Mouse (Mus musculus) limb, embryonic 15.5 days (tissue): ENCODE results near the gene Cmip. TPM values are rescaled to one million over a fixed set of nuclear protein-coding genes. Genes with fewer than 3 reads are reported as not detected.

Experiments
- ATAC-seq: fragments of 200-750 bp; cut with Nextera tagmentation; 2 replicates; pipeline ENCODE4 v1.8.0; 2017; ENCODE audit warnings: low read depth, moderate TSS enrichment; ENCODE audit not compliant: insufficient number of reproducible peaks, low FRiP score, low TSS enrichment
- H3K27ac ChIP-seq: fragments of 300-500 bp; sonication (generic); 2 replicates; pipeline ENCODE4 v1.5.1; 2015; ENCODE audit warnings: moderate library complexity, mild to moderate bottlenecking, inconsistent platforms
- H3K27me3 ChIP-seq: fragments of 300-500 bp; sonication (generic); 2 replicates; pipeline ENCODE4 v1.6.1; 2015; ENCODE audit warnings: inconsistent platforms
- H3K36me3 ChIP-seq: fragments of 300-500 bp; sonication (generic); 2 replicates; pipeline ENCODE4 v1.6.1; 2015; ENCODE audit warnings: inconsistent platforms
- H3K4me1 ChIP-seq: fragments of 300-500 bp; sonication (generic); 2 replicates; pipeline ENCODE4 v1.6.1; 2015; ENCODE audit warnings: inconsistent platforms
- H3K4me2 ChIP-seq: fragments of 300-500 bp; sonication (generic); 2 replicates; pipeline ENCODE4 v1.6.1; 2015; ENCODE audit warnings: mild to moderate bottlenecking, inconsistent platforms
- H3K4me3 ChIP-seq: fragments of 300-500 bp; sonication (generic); 2 replicates; pipeline ENCODE4 v1.5.1; 2015; ENCODE audit warnings: mild to moderate bottlenecking, inconsistent platforms
- H3K9ac ChIP-seq: fragments of 300-500 bp; sonication (generic); 2 replicates; pipeline ENCODE4 v1.6.1; 2015; ENCODE audit warnings: inconsistent platforms
- H3K9me3 ChIP-seq: fragments of 300-500 bp; sonication (generic); 2 replicates; pipeline ENCODE4 v1.6.1; 2016; ENCODE audit warnings: inconsistent platforms
- WGBS: fragments of 180-500 bp; shearing (Covaris S2); methylation state at CpG from one replicate; pipeline ENCODE4 v1.1.7; 2015; 5-methylcytosine and 5-hydroxymethylcytosine counted together
- polyA plus RNA-seq: library from polyadenylated mRNA; unstranded; fragments of >200 nt; fragmentation: Nextera tagmentation; extraction: Ambion mirVana; gene quantifications from 2 replicates; pipeline ENCODE4 v1.2.1, GENCODE M21; 2015

Gene Cmip
- polyA plus RNA-seq, 1 experiment from 2014 or later: 18.8 TPM

- Histone ChIP-seq H3K9ac (no peak overlapping the region), H3K9me3 (no peaks in the 10 kb centered on the region), H3K36me3 (no peaks in the 10 kb centered on the region), H3K4me2 (no peak overlapping the region), H3K4me3 (no peak overlapping the region), H3K27me3 (no peaks in the 10 kb centered on the region), H3K4me1 (peaks cover 2% of the 10 kb centered on the region; the same call in 1 of the 2 replicates), H3K27ac (no peak overlapping the region)
- WGBS: 76% methylated on average over 1 of the region's 1 CpGs
- ATAC-seq: no peak
These were observed 228.5 kb downstream of the Cmip start for GRCm38 (mm10) chr8:117485316-117485715.

GRCm38 (mm10) chr8:117488246-117489005 lies 231.6 kb downstream of the Cmip start:
- Histone ChIP-seq H3K9me3 (no peaks in the 10 kb centered on the region), H3K4me1 (peaks cover 2% of the 10 kb centered on the region; the same call in 1 of the 2 replicates), H3K4me2 (no peak overlapping the region), H3K36me3 (no peaks in the 10 kb centered on the region), H3K27ac (peak overlapping the region; percentile 11; the same call in 1 of the 2 replicates), H3K4me3 (no peak overlapping the region), H3K27me3 (peaks cover 3% of the 10 kb centered on the region; the same call in 1 of the 2 replicates), H3K9ac (no peak overlapping the region)
- 55% methylated on average over 10 of the region's 10 CpGs for WGBS
- ATAC-seq: peak; percentile 53

DNA sequence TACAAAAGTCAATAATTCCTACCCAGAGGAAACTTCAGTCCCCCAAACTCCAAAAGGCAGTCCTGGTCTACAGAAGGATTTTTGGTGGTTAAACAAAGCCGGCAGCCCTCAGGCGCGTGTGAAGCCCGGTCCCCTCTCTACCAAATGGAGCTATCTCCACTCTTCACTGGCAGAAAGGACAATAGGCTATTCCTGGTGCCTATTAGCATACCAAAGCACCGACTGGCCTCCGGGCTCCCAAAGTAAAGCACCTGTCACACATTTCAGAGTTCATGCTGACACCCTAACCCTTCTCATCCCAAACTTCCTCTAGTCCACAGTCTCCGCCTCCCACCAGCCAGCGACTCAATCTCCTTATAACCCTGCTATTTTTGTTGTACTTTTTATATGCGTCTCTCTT lies 236.7 kb downstream of the Cmip start:
- no peaks in the 10 kb centered on the region for H3K36me3 ChIP-seq
- peaks cover 24% of the 10 kb centered on the region for H3K27me3 ChIP-seq
- peaks cover 11% of the 10 kb centered on the region for H3K4me1 ChIP-seq
- no peak for ATAC-seq
- no peak overlapping the region for H3K27ac ChIP-seq
- no peak overlapping the region for H3K9ac ChIP-seq
- no peak overlapping the region for H3K4me2 ChIP-seq
- H3K4me3 ChIP-seq: no peak overlapping the region
- no peaks in the 10 kb centered on the region for H3K9me3 ChIP-seq
- 18% methylated on average over 9 of the region's 9 CpGs for WGBS

DNA sequence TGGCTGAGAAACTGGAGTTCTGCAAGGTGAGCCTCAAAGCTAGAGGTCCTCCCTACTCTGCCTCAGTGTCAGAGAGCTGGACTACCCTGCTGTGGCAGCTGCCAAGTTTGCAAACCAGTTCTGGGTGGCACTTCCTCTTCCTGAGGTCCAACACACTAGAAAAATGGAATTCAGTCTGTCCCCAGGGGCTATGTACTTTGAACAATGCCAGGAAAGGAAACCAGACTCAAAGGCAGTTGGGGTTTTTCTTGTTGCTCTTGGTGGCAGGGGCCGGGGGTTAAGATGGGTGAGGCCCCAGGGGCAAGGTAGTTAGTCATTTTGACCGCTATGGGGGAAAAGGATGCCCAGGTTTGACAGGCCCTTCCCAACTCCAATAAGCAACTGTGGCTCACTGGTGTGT lies 238.0 kb downstream of the Cmip start:
- Histone ChIP-seq H3K27me3 (peaks cover 32% of the 10 kb centered on the region), H3K4me3 (no peak overlapping the region), H3K4me1 (peaks cover 17% of the 10 kb centered on the region), H3K36me3 (no peaks in the 10 kb centered on the region), H3K27ac (no peak overlapping the region), H3K4me2 (no peak overlapping the region), H3K9ac (no peak overlapping the region), H3K9me3 (no peaks in the 10 kb centered on the region)
- ATAC-seq: no peak
- 69% methylated on average over 2 of the region's 2 CpGs for WGBS

DNA sequence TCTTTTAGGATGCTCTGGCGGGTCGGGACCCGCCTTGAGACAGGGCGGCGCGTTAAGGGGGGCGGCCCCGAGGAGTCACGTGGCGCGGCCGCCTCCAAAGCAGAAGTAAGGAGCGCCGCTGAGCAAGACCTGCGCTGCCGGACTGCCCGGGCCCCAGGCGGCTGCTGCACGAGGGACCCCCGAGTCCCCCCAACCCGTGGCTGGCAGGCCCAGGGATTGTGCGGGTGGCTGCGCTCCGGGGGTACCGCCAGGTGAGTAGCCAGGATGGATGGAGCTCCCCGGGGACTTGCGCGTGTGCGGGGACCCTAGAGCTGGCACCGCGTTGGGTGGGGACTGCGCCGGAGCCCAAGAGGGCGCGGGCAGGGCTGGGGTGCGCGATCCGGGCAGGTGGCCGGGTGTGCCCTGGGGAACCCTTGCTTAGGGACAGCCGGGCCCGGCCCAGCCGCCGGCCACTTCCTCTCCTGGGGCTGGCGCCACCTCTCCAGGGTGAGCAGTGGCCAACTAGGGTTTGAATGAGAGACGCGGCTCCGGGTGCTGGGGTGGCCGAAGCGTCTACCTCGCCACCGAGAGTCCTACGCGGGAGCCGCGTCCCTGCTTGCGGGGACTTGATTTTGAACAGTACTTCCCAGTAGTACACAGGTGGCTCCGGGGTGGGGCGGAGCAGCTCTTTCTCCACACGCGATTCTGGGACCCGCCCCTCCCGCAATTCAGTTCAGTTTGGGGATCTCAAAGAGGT lies 241.5 kb downstream of the Cmip start, which contains the start of gene Plcg2:
Gene Plcg2, plus strand, starts transcription at position 113 of the 736 bp plus-strand sequence.
- Histone ChIP-seq H3K9me3 (no peaks in the 10 kb centered on the region), H3K27ac (no peak within 1 kb of the TSS), H3K4me3 (peak within 1 kb of the TSS; percentile 56), H3K36me3 (no peaks in the 10 kb centered on the region), H3K27me3 (peaks cover 29% of the 10 kb centered on the region), H3K4me1 (peaks cover 17% of the 10 kb centered on the region), H3K4me2 (peak within 1 kb of the TSS; percentile 99), H3K9ac (peak within 1 kb of the TSS; percentile 37)
- WGBS: under 1% methylated on average over 62 of the region's 62 CpGs
- no peak for ATAC-seq

GRCm38 (mm10) chr8:117498915-117499540 lies 242.2 kb downstream of the Cmip start:
- peak overlapping the region; percentile 37; the same call in 1 of the 2 replicates for H3K9ac ChIP-seq
- 4% methylated on average over 20 of the region's 20 CpGs for WGBS
- ATAC-seq: no peak

GRCm38 (mm10) chr8:117500232-117500823 lies 243.5 kb downstream of the Cmip start:
- H3K4me3 ChIP-seq: no peak overlapping the region
- ATAC-seq: no peak
- H3K36me3 ChIP-seq: no peaks in the 10 kb centered on the region
- H3K4me2 ChIP-seq: no peak overlapping the region
- peaks cover 29% of the 10 kb centered on the region for H3K27me3 ChIP-seq
- peaks cover 17% of the 10 kb centered on the region for H3K4me1 ChIP-seq
- 71% methylated on average over 5 of the region's 5 CpGs for WGBS
- no peak overlapping the region for H3K9ac ChIP-seq
- H3K9me3 ChIP-seq: no peaks in the 10 kb centered on the region
- H3K27ac ChIP-seq: no peak overlapping the region

More at GRCm38 (mm10) chr8:117498915-117499540, 242.2 kb downstream of the Cmip start:
- no peaks in the 10 kb centered on the region for H3K36me3 ChIP-seq
- H3K4me1 ChIP-seq: peaks cover 17% of the 10 kb centered on the region
- H3K27me3 ChIP-seq: peaks cover 29% of the 10 kb centered on the region
- H3K9me3 ChIP-seq: no peaks in the 10 kb centered on the region
- H3K4me3 ChIP-seq: peak overlapping the region; percentile 56
- H3K4me2 ChIP-seq: peak overlapping the region; percentile 99
- no peak overlapping the region for H3K27ac ChIP-seq

DNA sequence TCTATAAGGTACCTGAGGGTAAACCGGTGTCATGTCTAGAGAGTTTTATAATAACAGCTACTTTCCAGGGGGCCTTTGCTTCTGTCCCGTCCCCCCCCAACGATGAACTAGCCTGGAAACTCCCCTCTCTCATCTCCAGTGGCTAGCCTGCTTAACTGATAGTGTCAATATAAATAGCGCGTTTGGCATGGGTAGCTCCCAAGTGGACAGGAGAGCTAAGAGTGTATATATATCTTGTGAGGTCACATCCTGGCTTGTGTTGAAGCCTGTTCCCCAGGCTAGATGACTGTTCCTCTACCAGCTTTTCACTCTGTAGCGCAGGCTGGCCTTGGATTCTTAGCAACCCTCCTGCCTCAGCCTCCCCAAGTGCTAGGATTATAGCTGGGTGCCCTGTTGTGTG lies 244.5 kb downstream of the Cmip start:
- ATAC-seq: no peak
- Histone ChIP-seq H3K9me3 (no peaks in the 10 kb centered on the region), H3K27ac (no peak overlapping the region), H3K4me3 (no peak overlapping the region), H3K9ac (no peak overlapping the region), H3K27me3 (peaks cover 29% of the 10 kb centered on the region), H3K4me1 (peaks cover 17% of the 10 kb centered on the region), H3K36me3 (no peaks in the 10 kb centered on the region), H3K4me2 (no peak overlapping the region)
- WGBS: 95% methylated on average over 6 of the region's 6 CpGs

- no peaks in the 10 kb centered on the region for H3K36me3 ChIP-seq
- no peaks in the 10 kb centered on the region for H3K9me3 ChIP-seq
- no peak overlapping the region for H3K27ac ChIP-seq
- no peak overlapping the region for H3K9ac ChIP-seq
- H3K4me3 ChIP-seq: no peak overlapping the region
- peaks cover 8% of the 10 kb centered on the region for H3K27me3 ChIP-seq
- peaks cover 8% of the 10 kb centered on the region for H3K4me1 ChIP-seq
- WGBS: 73% methylated on average over 13 of the region's 13 CpGs
- no peak for ATAC-seq
- H3K4me2 ChIP-seq: no peak overlapping the region
These were observed 246.7 kb downstream of the Cmip start for GRCm38 (mm10) chr8:117503405-117504069.

GRCm38 (mm10) chr8:117507703-117508102 lies 250.8 kb downstream of the Cmip start:
- Histone ChIP-seq H3K36me3 (no peaks in the 10 kb centered on the region), H3K4me2 (no peak overlapping the region), H3K27me3 (no peaks in the 10 kb centered on the region), H3K27ac (no peak overlapping the region), H3K9ac (no peak overlapping the region), H3K9me3 (0 out of 2 replicates have a peak, but pooled peaks cover 3% of the 10 kb centered on the region), H3K4me1 (no peaks in the 10 kb centered on the region), H3K4me3 (no peak overlapping the region)
- ATAC-seq: no peak
- whole genome bisulfite sequencing: 85% methylated on average over 8 of the region's 8 CpGs
